Comparison of ENCODE assay signal across 9 mouse cellular contexts in the genomic region with DNA sequence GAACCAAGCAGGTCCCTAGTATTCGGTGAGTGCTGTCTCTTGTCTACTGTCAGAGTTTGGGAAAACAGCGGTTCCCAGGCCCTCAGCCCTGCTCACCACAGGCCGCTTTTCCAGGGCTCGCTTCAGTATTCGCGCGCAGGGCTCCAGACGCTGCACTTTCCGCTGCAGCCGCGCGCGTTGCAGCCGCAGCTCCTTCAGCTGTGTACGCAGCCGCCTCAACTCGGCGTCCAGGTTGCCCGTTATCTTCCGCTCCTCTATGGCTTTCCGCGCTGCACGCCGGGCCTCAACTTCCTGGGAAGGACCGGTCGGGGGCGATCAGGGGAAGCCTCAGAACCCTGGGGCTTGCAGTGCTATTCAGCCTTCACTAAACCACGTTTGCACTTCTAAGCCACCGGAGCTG. TPM values are rescaled to one million over a fixed set of nuclear protein-coding genes. Genes with fewer than 3 reads are reported as not detected.
DNase-seq lines count a peak whose midpoint lies in the region; ATAC-seq and TF ChIP-seq lines count a peak whose summit lies in the region.
"Had no signal": no experiment of that assay in that cellular context is flagged by ENCODE, and none has a peak within 500 bp of the region (broad histone marks: within the 10 kb centered on the region; RNA-seq: fewer than 3 reads in every experiment).

No protein-coding gene starts in this region.

- H3K9me3 ChIP-seq in embryonic facial prominence, embryonic 11.5 days (replicated peaks; ENCODE audit: control insufficient read depth, low read length): no peaks in the 10 kb centered on the region
- no peaks in the 10 kb centered on the region for H3K9me3 ChIP-seq in hindbrain, postnatal 0 days (ENCODE audit: low read length)
- no peaks in the 10 kb centered on the region for H3K9me3 ChIP-seq in neural tube, embryonic 14.5 days (ENCODE audit: control insufficient read depth, low read length)
- H3K9me3 ChIP-seq: liver, embryonic 15.5 days had no signal

- intact Hi-C loops in left cerebral cortex, adult 2 months (cut with DNase I): no loop called here
- intact Hi-C loops in left cerebral cortex, postnatal 4 days (cut with DNase I): no loop called here
- intact Hi-C loops in gastrocnemius, postnatal 36 days (cut with DNase I): no loop called here

- no peak overlapping the region for H3K9ac ChIP-seq in embryonic facial prominence, embryonic 11.5 days (replicated peaks; ENCODE audit: low read length)
- H3K9ac ChIP-seq in hindbrain, postnatal 0 days (replicated peaks; ENCODE audit: low read length): no peak overlapping the region
- no peak overlapping the region for H3K9ac ChIP-seq in neural tube, embryonic 14.5 days (replicated peaks; ENCODE audit: low read depth, low read length)
- H3K9ac ChIP-seq: liver, embryonic 15.5 days had no signal

- H3K4me2 ChIP-seq in embryonic facial prominence, embryonic 11.5 days (ENCODE audit: low read depth, low read length): peak overlapping the region; percentile 21
- H3K4me2 ChIP-seq in hindbrain, postnatal 0 days (ENCODE audit: low read depth, low read length): peak overlapping the region; percentile 40
- peak overlapping the region; percentile 15 for H3K4me2 ChIP-seq in neural tube, embryonic 14.5 days (ENCODE audit: low read depth, low read length)
- H3K4me2 ChIP-seq: liver, embryonic 15.5 days had no signal

- no peaks in the 10 kb centered on the region; the same call in 1 of the 2 replicates for H3K36me3 ChIP-seq in embryonic facial prominence, embryonic 11.5 days (replicated peaks; ENCODE audit: control insufficient read depth, insufficient read depth, low read depth, low read length)
- peaks cover 11% of the 10 kb centered on the region for H3K36me3 ChIP-seq in hindbrain, postnatal 0 days (ENCODE audit: insufficient read depth, low read length)
- peaks cover 12% of the 10 kb centered on the region; the same call in 1 of the 2 replicates for H3K36me3 ChIP-seq in neural tube, embryonic 14.5 days (ENCODE audit: control insufficient read depth, insufficient read depth, low read length)

- no peaks in the 10 kb centered on the region for H3K4me1 ChIP-seq in embryonic facial prominence, embryonic 11.5 days (ENCODE audit: control insufficient read depth, insufficient read depth, low read length)
- 0 out of 2 replicates have a peak, but pooled peaks cover 3% of the 10 kb centered on the region for H3K4me1 ChIP-seq in hindbrain, postnatal 0 days (ENCODE audit: insufficient read depth, low read length)
- no peaks in the 10 kb centered on the region for H3K4me1 ChIP-seq in neural tube, embryonic 14.5 days (ENCODE audit: control insufficient read depth, insufficient read depth, low read length)

- WGBS in embryonic facial prominence, embryonic 11.5 days: 9% methylated on average over 29 of the region's 29 CpGs
- 7% methylated on average over 29 of the region's 29 CpGs for WGBS in hindbrain, postnatal 0 days
- WGBS in neural tube, embryonic 14.5 days: 7% methylated on average over 29 of the region's 29 CpGs

- TF ChIP-seq CTCF in left cerebral cortex, adult 2 months (IDR thresholded peaks at IDR 0.05): no peak
- no peak for TF ChIP-seq CTCF in hindbrain, postnatal 0 days (IDR thresholded peaks at IDR 0.05; ENCODE audit: low read depth)

- ATAC-seq in embryonic facial prominence, embryonic 11.5 days (replicated peaks; ENCODE audit: insufficient number of reproducible peaks, low FRiP score, low TSS enrichment, low read depth): no peak
- ATAC-seq in hindbrain, postnatal 0 days: no peak
- no peak for ATAC-seq in neural tube, embryonic 14.5 days (ENCODE audit: low read depth)

- H3K27me3 ChIP-seq in embryonic facial prominence, embryonic 11.5 days (ENCODE audit: control insufficient read depth, insufficient read depth, low read length): peaks cover 5% of the 10 kb centered on the region; the same call in 1 of the 2 replicates
- H3K27me3 ChIP-seq in hindbrain, postnatal 0 days (ENCODE audit: insufficient read depth, low read length): no peaks in the 10 kb centered on the region
- no peaks in the 10 kb centered on the region; the same call in none of the 2 replicates for H3K27me3 ChIP-seq in neural tube, embryonic 14.5 days (ENCODE audit: control insufficient read depth, insufficient read depth, low read length)

- no peak overlapping the region for H3K27ac ChIP-seq in left cerebral cortex, adult 2 months
- H3K27ac ChIP-seq in embryonic facial prominence, embryonic 11.5 days (replicated peaks; ENCODE audit: low read depth, low read length): no peak overlapping the region
- no peak overlapping the region for H3K27ac ChIP-seq in hindbrain, postnatal 0 days
- H3K27ac ChIP-seq in neural tube, embryonic 14.5 days (ENCODE audit: low read depth, low read length): no peak overlapping the region
- H3K27ac ChIP-seq: liver, embryonic 15.5 days had no signal

- no peak for DNase-seq in left cerebral cortex, adult 2 months (ENCODE audit: extremely low spot score in 1 of 2, low spot score in 2 of 2)
- DNase-seq in left cerebral cortex, postnatal 4 days: no peak
- peak; percentile 34 for DNase-seq in embryonic facial prominence, embryonic 11.5 days (ENCODE audit: low spot score)
- DNase-seq in hindbrain, postnatal 0 days (ENCODE audit: low spot score): peak; percentile 50
- no peak for DNase-seq in gastrocnemius, postnatal 36 days
- DNase-seq in right cerebral cortex, postnatal 25 days: no peak
- DNase-seq in cerebellum, adult 11-12 months: no peak

- H3K4me3 ChIP-seq in left cerebral cortex, adult 2 months: peak overlapping the region; percentile 1; the same call in 1 of the 2 replicates
- no peak overlapping the region for H3K4me3 ChIP-seq in embryonic facial prominence, embryonic 11.5 days (ENCODE audit: low read depth, low read length)
- H3K4me3 ChIP-seq in hindbrain, postnatal 0 days (ENCODE audit: low read length): peak overlapping the region; percentile 7; the same call in 1 of the 2 replicates
- H3K4me3 ChIP-seq in neural tube, embryonic 14.5 days (ENCODE audit: low read depth, low read length): no peak overlapping the region
- H3K4me3 ChIP-seq: liver, embryonic 15.5 days had no signal

RNA-seq across cellular contexts. Expression of a gene that starts 2.9 kb away (rescaled TPM):
- total RNA-seq in left cerebral cortex, adult 2 months (2021): under 1 TPM in 1 of 2 experiments, not detected in 1; 0.52 TPM
- total RNA-seq in left cerebral cortex, postnatal 4 days (2021): under 1 TPM in 1 of 2 experiments, not detected in 1; 0.40 TPM
- polyA plus RNA-seq in embryonic facial prominence, embryonic 11.5 days (2014; fragmentation: Nextera tagmentation; extraction: Ambion mirVana): not detected in 2 replicates
- total RNA-seq in hindbrain, postnatal 0 days (2014; rRNA removed): 0.21 and 0.79 TPM in 2 replicates
- 0.26 and 0.86 TPM in 2 replicates for polyA plus RNA-seq in hindbrain, postnatal 0 days (2015; fragmentation: Nextera tagmentation; extraction: Ambion mirVana)
- polyA plus RNA-seq in neural tube, embryonic 14.5 days (2014; fragmentation: Nextera tagmentation; extraction: Ambion mirVana): 0.46 TPM in 1 of 2 replicates, not detected in the other
- total RNA-seq in gastrocnemius, postnatal 36 days (2021): not detected
- polyA plus RNA-seq: liver, embryonic 15.5 days had no signal

RNA-seq across cellular contexts. Expression of a gene that starts 17.5 kb away (rescaled TPM):
- 10 to 100 TPM; 85.3 TPM for total RNA-seq in left cerebral cortex, adult 2 months (2021)
- 10 to 100 TPM; 42.2 to 54.6 TPM for total RNA-seq in left cerebral cortex, postnatal 4 days (2021)
- 0.34 TPM in 1 of 2 replicates, not detected in the other for polyA plus RNA-seq in embryonic facial prominence, embryonic 11.5 days (2014; fragmentation: Nextera tagmentation; extraction: Ambion mirVana)
- total RNA-seq in hindbrain, postnatal 0 days (2014; rRNA removed): 3.9 and 8.2 TPM in 2 replicates
- polyA plus RNA-seq in hindbrain, postnatal 0 days (2015; fragmentation: Nextera tagmentation; extraction: Ambion mirVana): 3.2 and 4.7 TPM in 2 replicates
- 0.13 and 0.33 TPM in 2 replicates for polyA plus RNA-seq in neural tube, embryonic 14.5 days (2014; fragmentation: Nextera tagmentation; extraction: Ambion mirVana)
- total RNA-seq in gastrocnemius, postnatal 36 days (2021): not detected

RNA-seq across cellular contexts. Expression of a gene that starts 18.6 kb away (rescaled TPM):
- 10 to 100 TPM; 38.6 to 41.0 TPM for total RNA-seq in left cerebral cortex, adult 2 months (2021)
- total RNA-seq in left cerebral cortex, postnatal 4 days (2021): 10 to 100 TPM; 52.0 to 55.4 TPM
- 28.9 and 29.7 TPM in 2 replicates for polyA plus RNA-seq in embryonic facial prominence, embryonic 11.5 days (2014; fragmentation: Nextera tagmentation; extraction: Ambion mirVana)
- total RNA-seq in hindbrain, postnatal 0 days (2014; rRNA removed): 37.3 and 40.1 TPM in 2 replicates
- 30.8 and 31.9 TPM in 2 replicates for polyA plus RNA-seq in hindbrain, postnatal 0 days (2015; fragmentation: Nextera tagmentation; extraction: Ambion mirVana)
- 23.2 and 27.7 TPM in 2 replicates for polyA plus RNA-seq in neural tube, embryonic 14.5 days (2014; fragmentation: Nextera tagmentation; extraction: Ambion mirVana)
- total RNA-seq in gastrocnemius, postnatal 36 days (2021): 10 to 100 TPM; 15.8 to 17.7 TPM

RNA-seq across cellular contexts. Expression of a gene that starts 18.7 kb away (rescaled TPM):
- 10 to 100 TPM; 29.5 to 29.9 TPM for total RNA-seq in left cerebral cortex, adult 2 months (2021)
- 10 to 100 TPM; 22.7 to 26.0 TPM for total RNA-seq in left cerebral cortex, postnatal 4 days (2021)
- 8.3 and 8.8 TPM in 2 replicates for polyA plus RNA-seq in embryonic facial prominence, embryonic 11.5 days (2014; fragmentation: Nextera tagmentation; extraction: Ambion mirVana)
- total RNA-seq in hindbrain, postnatal 0 days (2014; rRNA removed): 38.0 and 38.6 TPM in 2 replicates
- polyA plus RNA-seq in hindbrain, postnatal 0 days (2015; fragmentation: Nextera tagmentation; extraction: Ambion mirVana): 30.1 and 30.4 TPM in 2 replicates
- polyA plus RNA-seq in neural tube, embryonic 14.5 days (2014; fragmentation: Nextera tagmentation; extraction: Ambion mirVana): 21.6 and 26.5 TPM in 2 replicates
- total RNA-seq in gastrocnemius, postnatal 36 days (2021): 1 to 10 TPM; 5.6 to 6.8 TPM

RNA-seq across cellular contexts. Expression of a gene that starts 42.3 kb away (rescaled TPM):
- total RNA-seq in left cerebral cortex, adult 2 months (2021): under 1 TPM; 0.47 to 0.75 TPM
- total RNA-seq in left cerebral cortex, postnatal 4 days (2021): under 1 TPM; 0.58 to 0.64 TPM
- 0.31 and 0.55 TPM in 2 replicates for polyA plus RNA-seq in embryonic facial prominence, embryonic 11.5 days (2014; fragmentation: Nextera tagmentation; extraction: Ambion mirVana)
- total RNA-seq in hindbrain, postnatal 0 days (2014; rRNA removed): 0.63 and 1.9 TPM in 2 replicates
- 1.8 and 2.0 TPM in 2 replicates for polyA plus RNA-seq in hindbrain, postnatal 0 days (2015; fragmentation: Nextera tagmentation; extraction: Ambion mirVana)
- polyA plus RNA-seq in neural tube, embryonic 14.5 days (2014; fragmentation: Nextera tagmentation; extraction: Ambion mirVana): 0.62 and 1.3 TPM in 2 replicates
- total RNA-seq in gastrocnemius, postnatal 36 days (2021): under 1 TPM in 1 of 2 experiments, not detected in 1; 0.15 TPM

Comparison
In these comparisons a context has a peak if more than half of its experiments do, and no peak if none do; other contexts are left out.
1. DNase-seq: peak in embryonic facial prominence, embryonic 11.5 days (single experiment) and hindbrain, postnatal 0 days (single experiment); none in left cerebral cortex, adult 2 months (0 of 2), left cerebral cortex, postnatal 4 days (single experiment), gastrocnemius, postnatal 36 days (0 of 2), right cerebral cortex, postnatal 25 days (single experiment) and cerebellum, adult 11-12 months (single experiment).
2. H3K4me3 ChIP-seq: peak in left cerebral cortex, adult 2 months (single experiment) and hindbrain, postnatal 0 days (single experiment); none in embryonic facial prominence, embryonic 11.5 days (single experiment) and neural tube, embryonic 14.5 days (single experiment).
3. Peak in every context shown above with its lines, with median percentiles within 50 percentile points of each other: H3K4me2 ChIP-seq.